Mouse (Mus musculus): ENCODE data around the gene Retnla. TPM values are rescaled to one million over a fixed set of nuclear protein-coding genes. Genes with fewer than 3 reads are reported as not detected.

Gene Retnla
- not detected for polyA plus RNA-seq (2017; shearing (Covaris generic))

DNA sequence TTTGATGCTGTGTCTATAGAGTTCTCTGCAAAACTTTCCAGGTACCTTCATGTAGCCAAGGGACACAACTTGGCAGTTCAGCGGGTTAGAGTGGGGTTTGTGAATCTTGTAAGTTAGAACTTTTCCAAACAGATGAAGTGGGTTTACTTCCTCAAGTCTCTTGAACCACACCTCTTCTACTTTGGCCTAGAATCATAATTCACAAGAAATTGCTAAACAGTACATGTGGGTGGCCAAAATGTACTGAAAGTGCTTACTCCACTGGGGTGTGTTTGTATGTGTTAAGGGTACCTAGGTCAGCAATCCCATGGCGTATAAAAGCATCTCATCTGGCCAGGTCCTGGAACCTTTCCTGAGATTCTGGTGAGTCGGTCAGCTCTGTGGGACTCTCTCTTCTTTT, at the start of gene Retnla:
Retnla (plus strand) TSS at position 286 of the 400 bp plus-strand sequence.

GRCm38 (mm10) chr16:48816695-48817094, 25.7 kb upstream of the Retnla start, which contains the start of gene Retnlb:
Gene Retnlb, plus strand, starts transcription at chr16:48816856.

DNA sequence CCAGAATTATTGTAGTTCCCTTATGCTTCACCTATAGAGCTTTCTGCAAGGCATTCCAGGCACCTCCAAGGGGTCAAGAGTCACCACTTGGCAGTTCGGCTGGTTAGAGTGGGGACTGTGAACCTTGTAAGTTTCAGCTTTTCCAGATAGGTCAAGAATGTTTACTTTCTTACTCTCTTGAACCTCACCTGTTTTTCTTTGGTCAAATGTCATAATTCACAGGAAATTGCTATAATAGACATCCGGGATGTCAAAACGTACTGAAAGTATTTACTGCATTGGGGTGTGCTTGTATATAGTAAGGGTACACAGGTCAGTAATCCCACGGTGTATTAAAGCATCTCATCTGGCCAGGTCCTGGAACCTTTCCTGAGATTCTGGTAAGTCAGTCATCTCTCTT, 30.0 kb downstream of the Retnla start, which contains the start of gene Retnlg:
Retnlg (plus strand) TSS at position 301 of the 400 bp plus-strand sequence.

Other genes with a start within 250 kb of the Retnla start
- 152 TPM for gene Trat1, start 70.5 kb upstream of the Retnla start, polyA plus RNA-seq (2017; shearing (Covaris generic))
- not detected for gene Retnlb, start 25.7 kb upstream of the Retnla start, polyA plus RNA-seq (2017; shearing (Covaris generic))
- not detected for gene Retnlg, start 30.1 kb downstream of the Retnla start, polyA plus RNA-seq (2017; shearing (Covaris generic))
- gene Dzip3, start 151.6 kb downstream of the Retnla start, polyA plus RNA-seq (2017; shearing (Covaris generic)) = 1.7 TPM
- gene Cip2a, start 151.6 kb downstream of the Retnla start, polyA plus RNA-seq (2017; shearing (Covaris generic)) = 2.2 TPM
- not detected for gene Myh15, start 214.9 kb downstream of the Retnla start, polyA plus RNA-seq (2017; shearing (Covaris generic))

All from naive thymus-derived CD4-positive, alpha-beta T cell, adult 5 months (primary cell).